ENCODE assay signal across 8 mouse cellular contexts in the genomic region with DNA sequence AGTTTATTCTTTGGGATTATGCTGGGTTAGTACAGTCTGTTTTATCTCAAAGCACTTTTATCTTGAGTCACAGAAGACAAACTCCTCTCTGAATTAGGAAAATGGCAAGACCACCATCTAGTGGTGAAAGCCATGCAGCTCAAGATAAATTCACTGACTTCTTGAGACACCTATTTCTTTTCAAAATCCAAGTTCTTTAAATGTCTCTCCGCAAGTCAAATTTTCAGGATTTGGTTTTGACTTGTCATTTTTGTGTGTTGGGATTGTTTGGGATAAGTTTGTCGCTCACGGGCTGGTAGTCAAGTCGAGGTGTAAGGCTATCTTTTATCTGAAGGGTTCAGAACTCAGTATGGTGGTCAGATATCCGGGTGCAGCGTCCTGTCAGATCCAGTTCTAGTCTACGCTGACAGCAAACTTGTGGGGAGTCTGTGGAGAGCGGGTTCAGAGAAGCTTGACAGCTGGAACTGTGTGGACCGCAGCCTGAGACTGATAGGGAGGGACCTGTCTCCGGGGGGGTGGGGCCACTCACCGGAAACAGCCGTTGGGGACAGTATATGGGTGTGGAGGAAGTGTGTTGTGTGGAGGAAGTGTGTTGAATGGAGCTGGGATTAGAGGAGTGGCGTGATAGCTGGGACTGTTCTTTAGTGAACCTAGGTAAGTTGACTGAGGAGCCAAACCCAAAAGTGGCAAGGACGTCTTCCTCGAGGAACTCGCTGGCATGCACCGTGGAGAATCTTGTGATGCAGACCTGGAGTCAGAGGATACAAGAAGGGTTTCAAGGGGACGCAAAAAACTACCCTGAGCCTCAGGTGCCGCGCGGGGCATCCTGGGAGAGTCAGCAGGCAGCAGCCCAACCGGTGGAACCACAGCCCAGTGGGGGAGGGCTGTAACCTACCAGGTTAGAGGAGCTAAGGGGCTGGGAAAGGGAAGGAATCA. TPM values are rescaled to one million over a fixed set of nuclear protein-coding genes. Genes with fewer than 3 reads are reported as not detected.
DNase-seq lines count a peak whose midpoint lies in the region; ATAC-seq and TF ChIP-seq lines count a peak whose summit lies in the region.

Zfp54 (plus strand) TSS at position 564 of the 936 bp plus-strand sequence.

- H3K4me2 ChIP-seq in CH12.LX (ENCODE audit: insufficient read depth, low read depth, poor library complexity, severe bottlenecking), result peak within 1 kb of the TSS; percentile 98
- H3K4me2 ChIP-seq in heart, embryonic 15.5 days, result peak within 1 kb of the TSS; percentile 83
- peak within 1 kb of the TSS; percentile 89 for H3K4me2 ChIP-seq in liver, embryonic 12.5 days

- peak within 1 kb of the TSS; percentile 76 for H3K27ac ChIP-seq in CH12.LX (ENCODE audit: insufficient read depth, low read depth)
- H3K27ac ChIP-seq in heart, embryonic 15.5 days, result peak within 1 kb of the TSS; percentile 85
- peak within 1 kb of the TSS; percentile 86 for H3K27ac ChIP-seq in liver, embryonic 12.5 days

- dilution Hi-C loops in CH12.LX (cut with MboI; ENCODE audit: extremely low pct_ligation_motif_present, extremely low pct_unique_long_range_greater_than_20kb, low sequenced_read_pairs), result no loop called here

- no peaks in the 10 kb centered on the region for H3K9me3 ChIP-seq in CH12.LX (replicated peaks; ENCODE audit: low read length)
- H3K9me3 ChIP-seq in heart, embryonic 15.5 days (replicated peaks), result no peaks in the 10 kb centered on the region
- no peaks in the 10 kb centered on the region for H3K9me3 ChIP-seq in liver, embryonic 12.5 days (replicated peaks)

- peak within 1 kb of the TSS; percentile 90 for H3K9ac ChIP-seq in CH12.LX (ENCODE audit: insufficient read depth, low read depth)
- H3K9ac ChIP-seq in heart, embryonic 15.5 days, result peak within 1 kb of the TSS; percentile 63
- peak within 1 kb of the TSS; percentile 67 for H3K9ac ChIP-seq in liver, embryonic 12.5 days

- H3K4me3 ChIP-seq in CH12.LX (replicated peaks in 1 of 3; ENCODE audit: low read depth in 2 of 3, low read length in 2 of 3, poor library complexity in 1 of 3), result peak within 1 kb of the TSS; percentile 63 to 73 (median 65)
- peak within 1 kb of the TSS; percentile 66 for H3K4me3 ChIP-seq in heart, embryonic 15.5 days
- H3K4me3 ChIP-seq in liver, embryonic 12.5 days, result peak within 1 kb of the TSS; percentile 67

- TF ChIP-seq CTCF in CH12.LX (conservative IDR thresholded peaks at IDR 0.05 in 1 of 2, IDR thresholded peaks at IDR 0.05 in 1 of 2; ENCODE audit: low read depth in 2 of 2, low read length in 2 of 2), result peak; percentile 43 to 93; a peak in 3 of 4 replicates

- WGBS in heart, embryonic 15.5 days, result under 1% methylated on average over 22 of the region's 22 CpGs
- under 1% methylated on average over 22 of the region's 22 CpGs for WGBS in liver, embryonic 12.5 days (ENCODE audit: insufficient replicate concordance)

- peaks cover 5 to 20% of the 10 kb centered on the region in 2 experiments; a peak in 3 of 4 replicates for H3K4me1 ChIP-seq in CH12.LX (ENCODE audit: control insufficient read depth in 1 of 2, insufficient read depth in 2 of 2)
- 0 out of 2 replicates have a peak, but pooled peaks cover 5% of the 10 kb centered on the region for H3K4me1 ChIP-seq in heart, embryonic 15.5 days (replicated peaks)
- H3K4me1 ChIP-seq in liver, embryonic 12.5 days, result peaks cover 18% of the 10 kb centered on the region

- peak; percentile 89 for TF ChIP-seq POLR2A in CH12.LX (IDR thresholded peaks at IDR 0.05; ENCODE audit: low read depth, low read length)

- peak; percentile 97 for ATAC-seq in heart, embryonic 15.5 days (replicated peaks; ENCODE audit: insufficient number of reproducible peaks, insufficient read depth, low FRiP score, low read depth)
- peak; percentile 100 for ATAC-seq in liver, embryonic 12.5 days

- no peak for TF ChIP-seq EP300 in CH12.LX (IDR thresholded peaks at IDR 0.05; ENCODE audit: low read length)

- H3K27me3 ChIP-seq in CH12.LX (replicated peaks), result no peaks in the 10 kb centered on the region
- H3K27me3 ChIP-seq in heart, embryonic 15.5 days, result no peaks in the 10 kb centered on the region
- no peaks in the 10 kb centered on the region for H3K27me3 ChIP-seq in liver, embryonic 12.5 days (replicated peaks)
- H3K27me3 ChIP-seq in splenic B cell, adult 2 months (ENCODE audit: control insufficient read depth, insufficient read depth, low read length, poor library complexity, severe bottlenecking), result no peaks in the 10 kb centered on the region

- peaks cover 9% of the 10 kb centered on the region for H3K79me2 ChIP-seq in CH12.LX (replicated peaks; ENCODE audit: control insufficient read depth, extremely low read depth, insufficient read depth, poor library complexity, severe bottlenecking)

- peaks cover 0 to 8% of the 10 kb centered on the region in 2 experiments for H3K36me3 ChIP-seq in CH12.LX (replicated peaks in 1 of 2; ENCODE audit: control insufficient read depth in 1 of 2, insufficient read depth in 1 of 2, low read length in 1 of 2)
- H3K36me3 ChIP-seq in heart, embryonic 15.5 days, result no peaks in the 10 kb centered on the region
- no peaks in the 10 kb centered on the region for H3K36me3 ChIP-seq in liver, embryonic 12.5 days
- no peaks in the 10 kb centered on the region for H3K36me3 ChIP-seq in splenic B cell, adult 2 months (ENCODE audit: control insufficient read depth, insufficient read depth, low read length, poor library complexity, severe bottlenecking)

- peak; percentile 97 for TF ChIP-seq RAD21 in CH12.LX (IDR thresholded peaks at IDR 0.05; ENCODE audit: low read depth, low read length)

- DNase-seq in CH12.LX (ENCODE audit: extremely low read depth), result peak; percentile 89
- peak; percentile 58 for DNase-seq in c-Kit-negative CD71-positive TER-119-positive erythroid progenitor cells, embryonic 14.5 days (ENCODE audit: low read depth, low spot score)
- DNase-seq in fibroblast of lung, adult 2 months (ENCODE audit: low read depth), result peak; percentile 57
- DNase-seq in kidney, postnatal 14 days, result peak; percentile 82
- peak; percentile 87 for DNase-seq in naive thymus-derived CD4-positive, alpha-beta T cell, adult 2 months (ENCODE audit: low read depth)
- DNase-seq in splenic B cell, adult 2 months (ENCODE audit: low read depth, low spot score), result peak; percentile 81

- in situ Hi-C loops in CH12.LX (cut with MboI; ENCODE audit: low pct_ligation_motif_present, low pct_unique_long_range_greater_than_20kb, low sequenced_read_pairs), result loop anchor here (10.0 kb wide), 2 partner anchors 92 to 138 kb away; partner anchors contain the start of gene Vmn1r236

TF ChIP-seq in CH12.LX, 34 proteins besides CTCF, POLR2A, EP300 and RAD21 (continues in another document):
- TF ChIP-seq TCF12 (IDR thresholded peaks at IDR 0.05; ENCODE audit: low read depth, low read length) (0 out of 2 replicates have a peak, but pooled peaks have one; percentile 44), MAX (IDR thresholded peaks at IDR 0.05; ENCODE audit: low read length) (peak; percentile 69), MYC (IDR thresholded peaks at IDR 0.05; ENCODE audit: low read depth, low read length) (0 out of 2 replicates have a peak, but pooled peaks have one; percentile 74), JUN (IDR thresholded peaks at IDR 0.05; ENCODE audit: insufficient read depth, low read depth, low read length) (no peak), MEF2A (IDR thresholded peaks at IDR 0.05; ENCODE audit: borderline replicate concordance, low read depth, low read length) (no peak), IRF4 (IDR thresholded peaks at IDR 0.05; ENCODE audit: low read depth, low read length) (0 out of 2 replicates have a peak, but pooled peaks have one; percentile 26), ZMIZ1 (IDR thresholded peaks at IDR 0.05; ENCODE audit: low read depth, low read length) (no peak), SIN3A (IDR thresholded peaks at IDR 0.05; ENCODE audit: low read length) (peak; percentile 82), KAT2A (IDR thresholded peaks at IDR 0.05; ENCODE audit: insufficient replicate concordance, low read length) (no peak), NELFE (IDR thresholded peaks at IDR 0.05; ENCODE audit: low read depth, low read length) (peak; percentile 90), RCOR1 (conservative IDR thresholded peaks at IDR 0.05; ENCODE audit: low read depth, low read length) (no peak), NRF1 (IDR thresholded peaks at IDR 0.05; ENCODE audit: low read depth, low read length) (no peak), POLR2AphosphoS2 (IDR thresholded peaks at IDR 0.05; ENCODE audit: low read depth, low read length) (no peak), CHD2 (IDR thresholded peaks at IDR 0.05; ENCODE audit: low read length) (no peak; the same call in 1 of the 2 replicates), ELF1 (IDR thresholded peaks at IDR 0.05; ENCODE audit: low read depth, low read length) (peak; percentile 79), BHLHE40 (IDR thresholded peaks at IDR 0.05; ENCODE audit: low read depth, low read length) (peak; percentile 52), TBP (conservative IDR thresholded peaks at IDR 0.05; ENCODE audit: low read depth, low read length) (peak; percentile 82), GABPA (IDR thresholded peaks at IDR 0.05; ENCODE audit: insufficient replicate concordance, low read depth, low read length) (no peak), JUND (conservative IDR thresholded peaks at IDR 0.05; ENCODE audit: low read depth, low read length) (no peak), SMC3 (IDR thresholded peaks at IDR 0.05; ENCODE audit: low read depth, low read length) (peak; percentile 80), CHD1 (IDR thresholded peaks at IDR 0.05; ENCODE audit: low read depth, low read length) (no peak), MAFK (IDR thresholded peaks at IDR 0.05; ENCODE audit: insufficient replicate concordance, low read length) (no peak), ZKSCAN1 (IDR thresholded peaks at IDR 0.05; ENCODE audit: borderline replicate concordance, low read depth, low read length) (no peak), ZNF384 (IDR thresholded peaks at IDR 0.05; ENCODE audit: low read depth, low read length) (no peak), USF2 (conservative IDR thresholded peaks at IDR 0.05; ENCODE audit: low read depth, low read length) (no peak), E2F4 (IDR thresholded peaks at IDR 0.05; ENCODE audit: insufficient replicate concordance, low read depth, low read length) (no peak), HCFC1 (IDR thresholded peaks at IDR 0.05; ENCODE audit: low read depth, low read length) (peak; percentile 70), MAZ (IDR thresholded peaks at IDR 0.05; ENCODE audit: low read depth, low read length) (no peak; the same call in 1 of the 2 replicates), UBTF (IDR thresholded peaks at IDR 0.05; ENCODE audit: low read depth, low read length) (no peak)

RNA-seq across cellular contexts. Expression of gene Zfp54, which starts in this region (rescaled TPM):
- total RNA-seq in CH12.LX (2012; rRNA removed), result 7.9 and 8.4 TPM in 2 replicates
- 11.9 and 12.5 TPM in 2 replicates for total RNA-seq in CH12.LX (2014; rRNA removed)
- polyA plus RNA-seq in CH12.LX (2012; ENCODE audit: insufficient read length, low read depth), result 3.6 and 3.8 TPM in 2 replicates
- polyA plus RNA-seq in heart, embryonic 15.5 days (2015; fragmentation: Nextera tagmentation; extraction: Ambion mirVana), result 2.8 and 4.9 TPM in 2 replicates
- polyA plus RNA-seq in liver, embryonic 12.5 days (2016; fragmentation: Nextera tagmentation; extraction: Ambion mirVana), result 1.8 and 3.1 TPM in 2 replicates

Comparison
In these comparisons a context has a peak if more than half of its experiments do, and no peak if none do; other contexts are left out.
1. Peak in every context shown above with its lines: DNase-seq, ATAC-seq, H3K4me3 ChIP-seq and H3K27ac ChIP-seq.